Mouse (Mus musculus) embryonic facial prominence, embryonic 11.5 days (tissue): ENCODE results near the gene Gsto1. TPM values are rescaled to one million over a fixed set of nuclear protein-coding genes. Genes with fewer than 3 reads are reported as not detected.

Source experiments
- ATAC-seq: fragments of 200-750 bp; cut with Nextera tagmentation; replicated peaks from 2 replicates; pipeline ENCODE4 v1.8.0; 2017; ENCODE audit warnings: low read depth; ENCODE audit not compliant: insufficient number of reproducible peaks, low FRiP score, low TSS enrichment
- DNase-seq: peaks from one replicate; pipeline ENCODE4 v3.0.0-alpha.2; 2015; ENCODE audit warnings: low spot score
- H3K27ac ChIP-seq: fragments of 300-500 bp; sonication (generic); replicated peaks from 2 replicates; pipeline ENCODE4 v1.5.1; 2014; ENCODE audit warnings: mild to moderate bottlenecking, low read depth, low read length, control low read depth
- H3K27me3 ChIP-seq: fragments of 300-500 bp; sonication (generic); 2 replicates; pipeline ENCODE4 v1.6.1; 2014; ENCODE audit warnings: mild to moderate bottlenecking, low read length, moderate library complexity, mixed read lengths; ENCODE audit not compliant: control insufficient read depth, insufficient read depth
- H3K36me3 ChIP-seq: fragments of 300-500 bp; sonication (generic); replicated peaks from 2 replicates; pipeline ENCODE4 v1.6.1; 2014; ENCODE audit warnings: low read depth, mild to moderate bottlenecking, low read length, moderate library complexity, mixed read lengths; ENCODE audit not compliant: control insufficient read depth, insufficient read depth
- H3K4me1 ChIP-seq: fragments of 300-500 bp; sonication (generic); 2 replicates; pipeline ENCODE4 v1.6.1; 2014; ENCODE audit warnings: low read length, mixed read lengths; ENCODE audit not compliant: control insufficient read depth, insufficient read depth
- H3K4me2 ChIP-seq: fragments of 300-500 bp; sonication (generic); 2 replicates; pipeline ENCODE4 v1.6.1; 2014; ENCODE audit warnings: low read depth, mild to moderate bottlenecking, control low read depth, low read length, moderate library complexity
- H3K4me3 ChIP-seq: fragments of 300-500 bp; sonication (generic); 2 replicates; pipeline ENCODE4 v1.5.1; 2014; ENCODE audit warnings: low read depth, low read length, control low read depth
- H3K9ac ChIP-seq: fragments of 300-500 bp; sonication (generic); replicated peaks from 2 replicates; pipeline ENCODE4 v1.6.1; 2014; ENCODE audit warnings: mild to moderate bottlenecking, control low read depth, low read length
- H3K9me3 ChIP-seq: fragments of 300-500 bp; sonication (generic); replicated peaks from 2 replicates; pipeline ENCODE4 v1.6.1; 2016; ENCODE audit warnings: mild to moderate bottlenecking, low read length, inconsistent platforms, mixed read lengths; ENCODE audit not compliant: control insufficient read depth
- WGBS: fragments of 180-500 bp; shearing (Covaris S2); extraction: QIAGEN DNeasy Blood & Tissue Kit; methylation state at CpG from one replicate; pipeline ENCODE4 v1.1.7; 2014; 5-methylcytosine and 5-hydroxymethylcytosine counted together
- polyA plus RNA-seq: library from polyadenylated mRNA; unstranded; fragments of >200 nt; fragmentation: Nextera tagmentation; extraction: Ambion mirVana; gene quantifications from 2 replicates; pipeline ENCODE4 v1.2.1, GENCODE M21; 2014

The Gsto1 gene
- polyA plus RNA-seq, 1 experiment from 2014 or later, result 196 TPM

- no peak overlapping the region for H3K4me2 ChIP-seq
- H3K9me3 ChIP-seq, result no peaks in the 10 kb centered on the region
- H3K4me3 ChIP-seq, result no peak overlapping the region
- no peaks in the 10 kb centered on the region for H3K27me3 ChIP-seq
- DNase-seq (no peak), ATAC-seq (no peak)
- 85% methylated on average over 7 of the region's 7 CpGs for WGBS
- H3K27ac ChIP-seq, result no peak overlapping the region
- no peak overlapping the region for H3K9ac ChIP-seq
- no peaks in the 10 kb centered on the region; the same call in 1 of the 2 replicates for H3K4me1 ChIP-seq
- no peaks in the 10 kb centered on the region for H3K36me3 ChIP-seq
Measured at GRCm38 (mm10) chr19:47886617-47887016, 31.8 kb downstream of the Gsto1 start.

GRCm38 (mm10) chr19:47887417-47887816 is 32.6 kb downstream of the Gsto1 start:
- H3K9ac ChIP-seq, result no peak overlapping the region
- DNase-seq (no peak), ATAC-seq (no peak)

GRCm38 (mm10) chr19:47888037-47888436 is 33.3 kb downstream of the Gsto1 start:
- 92% methylated on average over 8 of the region's 8 CpGs for WGBS
- no peaks in the 10 kb centered on the region; the same call in 1 of the 2 replicates for H3K4me1 ChIP-seq
- H3K27me3 ChIP-seq, result no peaks in the 10 kb centered on the region
- H3K27ac ChIP-seq, result no peak overlapping the region
- no peak overlapping the region for H3K9ac ChIP-seq
- ATAC-seq, result no peak
- H3K36me3 ChIP-seq, result no peaks in the 10 kb centered on the region
- no peak for DNase-seq
- no peaks in the 10 kb centered on the region for H3K9me3 ChIP-seq
- H3K4me2 ChIP-seq, result no peak overlapping the region
- H3K4me3 ChIP-seq, result no peak overlapping the region

More at GRCm38 (mm10) chr19:47887417-47887816, 32.6 kb downstream of the Gsto1 start:
- no peaks in the 10 kb centered on the region for H3K36me3 ChIP-seq
- no peak overlapping the region for H3K4me3 ChIP-seq
- H3K27me3 ChIP-seq, result no peaks in the 10 kb centered on the region
- no peak overlapping the region for H3K27ac ChIP-seq
- H3K4me1 ChIP-seq, result no peaks in the 10 kb centered on the region; the same call in 1 of the 2 replicates
- H3K4me2 ChIP-seq, result no peak overlapping the region
- WGBS, result 90% methylated on average over 10 of the region's 10 CpGs
- no peaks in the 10 kb centered on the region for H3K9me3 ChIP-seq

- WGBS, result 75% methylated on average over 10 of the region's 10 CpGs
- no peak for DNase-seq
- Histone ChIP-seq H3K4me3 (no peak overlapping the region), H3K9me3 (no peaks in the 10 kb centered on the region), H3K9ac (no peak overlapping the region), H3K36me3 (no peaks in the 10 kb centered on the region; the same call in 1 of the 2 replicates), H3K27ac (no peak overlapping the region), H3K4me1 (no peaks in the 10 kb centered on the region), H3K4me2 (no peak overlapping the region), H3K27me3 (no peaks in the 10 kb centered on the region)
- ATAC-seq, result no peak
Measured at GRCm38 (mm10) chr19:47890489-47891130, 35.8 kb downstream of the Gsto1 start.

- ATAC-seq (no peak), DNase-seq (no peak)
- H3K4me1 ChIP-seq, result no peaks in the 10 kb centered on the region
- H3K27me3 ChIP-seq, result no peaks in the 10 kb centered on the region
- no peak overlapping the region for H3K27ac ChIP-seq
- H3K36me3 ChIP-seq, result peaks cover 7% of the 10 kb centered on the region
- H3K4me2 ChIP-seq, result no peak overlapping the region
- H3K4me3 ChIP-seq, result no peak overlapping the region
- 83% methylated on average over 11 of the region's 11 CpGs for WGBS
- no peak overlapping the region for H3K9ac ChIP-seq
- no peaks in the 10 kb centered on the region for H3K9me3 ChIP-seq
Measured at GRCm38 (mm10) chr19:47891562-47892312, 37.0 kb downstream of the Gsto1 start.

GRCm38 (mm10) chr19:47893092-47893491 is 38.3 kb downstream of the Gsto1 start:
- no peak overlapping the region for H3K27ac ChIP-seq

GRCm38 (mm10) chr19:47898472-47899079 is 43.8 kb downstream of the Gsto1 start:
- Histone ChIP-seq H3K9ac (no peak overlapping the region), H3K4me1 (peaks cover 6% of the 10 kb centered on the region), H3K27me3 (no peaks in the 10 kb centered on the region), H3K4me3 (no peak overlapping the region), H3K9me3 (no peaks in the 10 kb centered on the region), H3K36me3 (peaks cover 7% of the 10 kb centered on the region), H3K4me2 (no peak overlapping the region), H3K27ac (no peak overlapping the region)
- WGBS, result 88% methylated on average over 8 of the region's 8 CpGs
- ATAC-seq (no peak), DNase-seq (no peak)

More at GRCm38 (mm10) chr19:47893092-47893491, 38.3 kb downstream of the Gsto1 start:
- no peaks in the 10 kb centered on the region for H3K27me3 ChIP-seq
- no peak for DNase-seq
- no peak overlapping the region for H3K4me3 ChIP-seq
- WGBS, result 98% methylated on average over 6 of the region's 6 CpGs
- no peak overlapping the region for H3K9ac ChIP-seq
- H3K4me1 ChIP-seq, result no peaks in the 10 kb centered on the region
- H3K9me3 ChIP-seq, result no peaks in the 10 kb centered on the region
- no peak for ATAC-seq
- H3K36me3 ChIP-seq, result peaks cover 7% of the 10 kb centered on the region
- H3K4me2 ChIP-seq, result no peak overlapping the region

GRCm38 (mm10) chr19:47900012-47900411 is 45.2 kb downstream of the Gsto1 start:
- no peaks in the 10 kb centered on the region for H3K9me3 ChIP-seq
- peaks cover 7% of the 10 kb centered on the region for H3K36me3 ChIP-seq
- no peak for ATAC-seq

More at GRCm38 (mm10) chr19:47900012-47900411, 45.2 kb downstream of the Gsto1 start:
- H3K27ac ChIP-seq, result no peak overlapping the region
- no peak overlapping the region for H3K4me3 ChIP-seq
- 69% methylated on average over 6 of the region's 6 CpGs for WGBS
- H3K4me2 ChIP-seq, result no peak overlapping the region
- peaks cover 7% of the 10 kb centered on the region for H3K4me1 ChIP-seq
- peak; percentile 8 for DNase-seq
- no peak overlapping the region for H3K9ac ChIP-seq
- no peaks in the 10 kb centered on the region for H3K27me3 ChIP-seq
